Mouse (Mus musculus): ENCODE measurements around the gene Adgrf1. TPM values are rescaled to one million over a fixed set of nuclear protein-coding genes. Genes with fewer than 3 reads are reported as not detected.

Gene Adgrf1
- polyA plus RNA-seq, 1 experiment from 2014 or later = not detected

DNA sequence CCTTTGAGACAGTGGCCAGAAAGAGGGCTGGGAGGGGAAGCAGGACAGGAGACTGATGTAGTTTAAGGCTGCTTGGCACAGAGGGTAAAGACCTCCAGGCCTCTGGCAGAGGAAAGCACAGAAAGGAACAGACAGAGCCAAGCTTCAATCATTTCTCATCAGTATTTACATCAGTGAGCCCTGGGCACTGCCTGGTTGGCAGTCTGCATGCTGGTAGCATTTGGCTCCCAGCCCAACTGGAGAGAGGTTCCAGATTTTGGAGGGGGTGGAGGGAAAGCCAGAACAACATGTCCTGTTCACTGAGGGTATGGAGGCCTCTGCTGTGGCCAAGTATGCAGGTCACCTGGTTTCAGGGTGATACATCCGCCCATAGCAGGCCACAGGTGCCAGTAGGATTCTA, 12.4 kb upstream of the Adgrf1 start:
- Histone ChIP-seq H3K4me2 (ENCODE audit: low read depth, low read length) (no peak overlapping the region), H3K4me1 (ENCODE audit: control insufficient read depth, insufficient read depth, low read length) (no peaks in the 10 kb centered on the region; the same call in 1 of the 2 replicates), H3K27ac (replicated peaks; ENCODE audit: low read depth, low read length) (no peak overlapping the region), H3K9ac (replicated peaks; ENCODE audit: low read length) (no peak overlapping the region), H3K9me3 (replicated peaks; ENCODE audit: control insufficient read depth, low read length) (no peaks in the 10 kb centered on the region), H3K36me3 (replicated peaks; ENCODE audit: control insufficient read depth, insufficient read depth, low read depth, low read length) (no peaks in the 10 kb centered on the region), H3K4me3 (ENCODE audit: low read depth, low read length) (no peak overlapping the region), H3K27me3 (ENCODE audit: control insufficient read depth, insufficient read depth, low read length) (no peaks in the 10 kb centered on the region)
- DNase-seq (ENCODE audit: low spot score) (no peak), ATAC-seq (replicated peaks; ENCODE audit: insufficient number of reproducible peaks, low FRiP score, low TSS enrichment, low read depth) (no peak)
- WGBS = 100% methylated on average over 1 of the region's 1 CpGs

DNA sequence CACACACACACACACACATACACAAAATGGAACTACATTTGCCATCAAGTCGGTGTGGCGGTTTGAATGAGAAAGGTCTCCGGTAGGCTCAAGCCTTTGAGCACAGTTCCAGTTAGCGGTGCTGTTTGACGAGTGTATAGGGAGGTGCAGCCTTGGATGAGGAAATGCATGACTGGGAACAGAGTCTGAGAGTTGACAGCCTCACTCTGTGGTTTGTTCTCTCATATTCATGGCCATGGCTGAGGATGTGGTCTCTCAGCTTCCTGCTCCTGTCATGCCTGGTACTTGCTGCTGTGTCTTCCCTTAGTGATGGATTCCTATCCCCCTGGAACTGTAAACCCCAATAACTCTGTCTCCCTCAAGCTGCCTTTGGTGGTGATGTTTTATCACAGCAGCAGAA, 8.2 kb upstream of the Adgrf1 start:
- no peak overlapping the region for H3K27ac ChIP-seq (replicated peaks; ENCODE audit: low read depth, low read length)
- DNase-seq (ENCODE audit: low spot score) (no peak), ATAC-seq (replicated peaks; ENCODE audit: insufficient number of reproducible peaks, low FRiP score, low TSS enrichment, low read depth) (no peak)
- no peak overlapping the region for H3K4me2 ChIP-seq (ENCODE audit: low read depth, low read length)
- H3K4me3 ChIP-seq (ENCODE audit: low read depth, low read length) = no peak overlapping the region
- 92% methylated on average over 5 of the region's 5 CpGs for WGBS
- no peak overlapping the region for H3K9ac ChIP-seq (replicated peaks; ENCODE audit: low read length)
- H3K9me3 ChIP-seq (replicated peaks; ENCODE audit: control insufficient read depth, low read length) = no peaks in the 10 kb centered on the region
- H3K27me3 ChIP-seq (ENCODE audit: control insufficient read depth, insufficient read depth, low read length) = no peaks in the 10 kb centered on the region
- no peaks in the 10 kb centered on the region for H3K4me1 ChIP-seq (ENCODE audit: control insufficient read depth, insufficient read depth, low read length)
- no peaks in the 10 kb centered on the region for H3K36me3 ChIP-seq (replicated peaks; ENCODE audit: control insufficient read depth, insufficient read depth, low read depth, low read length)

DNA sequence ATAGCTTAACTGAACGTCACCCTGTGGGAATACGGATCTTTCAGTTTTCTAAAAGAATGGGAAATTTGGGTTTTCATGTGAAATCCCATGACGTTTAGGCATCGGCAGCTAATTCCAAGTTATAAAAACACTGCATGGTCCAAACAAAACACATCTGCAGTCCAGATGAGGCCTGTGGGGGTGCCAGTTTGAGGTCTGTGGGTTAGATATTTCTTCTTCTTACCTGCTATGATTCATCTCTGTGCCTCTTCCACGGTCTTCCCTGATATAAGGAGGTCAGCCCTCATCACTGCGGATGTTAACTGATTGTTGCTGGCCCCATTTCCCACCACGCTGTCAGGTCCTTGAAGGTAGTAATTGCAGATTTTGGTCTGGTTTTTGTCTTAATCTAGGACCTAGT, 5.4 kb upstream of the Adgrf1 start:
- H3K9me3 ChIP-seq (replicated peaks; ENCODE audit: control insufficient read depth, low read length) = no peaks in the 10 kb centered on the region
- no peaks in the 10 kb centered on the region for H3K36me3 ChIP-seq (replicated peaks; ENCODE audit: control insufficient read depth, insufficient read depth, low read depth, low read length)
- no peak for DNase-seq (ENCODE audit: low spot score)
- no peak overlapping the region for H3K9ac ChIP-seq (replicated peaks; ENCODE audit: low read length)
- H3K4me3 ChIP-seq (ENCODE audit: low read depth, low read length) = no peak overlapping the region
- no peaks in the 10 kb centered on the region for H3K27me3 ChIP-seq (ENCODE audit: control insufficient read depth, insufficient read depth, low read length)
- 56% methylated on average over 7 of the region's 7 CpGs for WGBS
- ATAC-seq (replicated peaks; ENCODE audit: insufficient number of reproducible peaks, low FRiP score, low TSS enrichment, low read depth) = 0 out of 2 replicates have a peak, but pooled peaks have one; percentile 32
- no peaks in the 10 kb centered on the region for H3K4me1 ChIP-seq (ENCODE audit: control insufficient read depth, insufficient read depth, low read length)
- no peak overlapping the region for H3K4me2 ChIP-seq (ENCODE audit: low read depth, low read length)
- H3K27ac ChIP-seq (replicated peaks; ENCODE audit: low read depth, low read length) = no peak overlapping the region

- no peak overlapping the region for H3K4me2 ChIP-seq (ENCODE audit: low read depth, low read length)
- no peak overlapping the region for H3K4me3 ChIP-seq (ENCODE audit: low read depth, low read length)
- ATAC-seq (replicated peaks; ENCODE audit: insufficient number of reproducible peaks, low FRiP score, low TSS enrichment, low read depth) = peak; percentile 66
- no peak overlapping the region for H3K9ac ChIP-seq (replicated peaks; ENCODE audit: low read length)
- peak; percentile 96 for DNase-seq (ENCODE audit: low spot score)
- H3K9me3 ChIP-seq (replicated peaks; ENCODE audit: control insufficient read depth, low read length) = no peaks in the 10 kb centered on the region
- H3K27ac ChIP-seq (replicated peaks; ENCODE audit: low read depth, low read length) = no peak overlapping the region
- H3K4me1 ChIP-seq (ENCODE audit: control insufficient read depth, insufficient read depth, low read length) = no peaks in the 10 kb centered on the region
- H3K27me3 ChIP-seq (ENCODE audit: control insufficient read depth, insufficient read depth, low read length) = no peaks in the 10 kb centered on the region
- no peaks in the 10 kb centered on the region for H3K36me3 ChIP-seq (replicated peaks; ENCODE audit: control insufficient read depth, insufficient read depth, low read depth, low read length)
- 26% methylated on average over 26 of the region's 26 CpGs for WGBS
Observed at GRCm38 (mm10) chr17:43265178-43265837, 4.8 kb upstream of the Adgrf1 start.

DNA sequence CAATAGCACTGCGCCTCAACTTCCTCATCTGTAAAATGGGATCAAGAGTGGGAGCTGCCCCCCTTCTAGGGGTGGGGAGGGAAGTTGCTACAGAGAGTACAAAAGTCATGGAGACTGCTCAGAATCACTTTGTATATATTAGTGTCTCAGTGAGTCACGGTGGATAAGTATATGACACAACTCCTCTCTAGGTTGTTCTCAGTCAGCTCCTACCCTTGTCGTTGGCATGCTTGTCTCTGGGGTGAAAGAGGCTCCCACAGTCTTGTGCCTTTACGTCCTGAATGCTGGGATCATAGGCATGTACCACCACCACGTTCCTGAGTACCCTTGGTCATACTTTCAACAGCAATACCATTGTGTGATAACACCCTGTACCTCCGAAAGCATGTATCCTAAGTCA, 4.2 kb upstream of the Adgrf1 start:
- no peak for DNase-seq (ENCODE audit: low spot score)
- ATAC-seq (replicated peaks; ENCODE audit: insufficient number of reproducible peaks, low FRiP score, low TSS enrichment, low read depth) = no peak
- no peak overlapping the region for H3K27ac ChIP-seq (replicated peaks; ENCODE audit: low read depth, low read length)
- no peaks in the 10 kb centered on the region for H3K36me3 ChIP-seq (replicated peaks; ENCODE audit: control insufficient read depth, insufficient read depth, low read depth, low read length)
- H3K9me3 ChIP-seq (replicated peaks; ENCODE audit: control insufficient read depth, low read length) = no peaks in the 10 kb centered on the region
- no peak overlapping the region for H3K9ac ChIP-seq (replicated peaks; ENCODE audit: low read length)
- no peaks in the 10 kb centered on the region for H3K4me1 ChIP-seq (ENCODE audit: control insufficient read depth, insufficient read depth, low read length)
- H3K4me3 ChIP-seq (ENCODE audit: low read depth, low read length) = no peak overlapping the region
- 89% methylated on average over 6 of the region's 6 CpGs for WGBS
- no peak overlapping the region for H3K4me2 ChIP-seq (ENCODE audit: low read depth, low read length)
- no peaks in the 10 kb centered on the region for H3K27me3 ChIP-seq (ENCODE audit: control insufficient read depth, insufficient read depth, low read length)

GRCm38 (mm10) chr17:43266636-43267035, 3.5 kb upstream of the Adgrf1 start:
- WGBS = 97% methylated on average over 2 of the region's 2 CpGs
- Histone ChIP-seq H3K4me2 (ENCODE audit: low read depth, low read length) (no peak overlapping the region), H3K27me3 (ENCODE audit: control insufficient read depth, insufficient read depth, low read length) (no peaks in the 10 kb centered on the region), H3K4me1 (ENCODE audit: control insufficient read depth, insufficient read depth, low read length) (no peaks in the 10 kb centered on the region), H3K27ac (replicated peaks; ENCODE audit: low read depth, low read length) (no peak overlapping the region), H3K36me3 (replicated peaks; ENCODE audit: control insufficient read depth, insufficient read depth, low read depth, low read length) (no peaks in the 10 kb centered on the region), H3K9ac (replicated peaks; ENCODE audit: low read length) (no peak overlapping the region), H3K9me3 (replicated peaks; ENCODE audit: control insufficient read depth, low read length) (no peaks in the 10 kb centered on the region), H3K4me3 (ENCODE audit: low read depth, low read length) (no peak overlapping the region)
- DNase-seq (ENCODE audit: low spot score) = no peak
- ATAC-seq (replicated peaks; ENCODE audit: insufficient number of reproducible peaks, low FRiP score, low TSS enrichment, low read depth) = no peak

DNA sequence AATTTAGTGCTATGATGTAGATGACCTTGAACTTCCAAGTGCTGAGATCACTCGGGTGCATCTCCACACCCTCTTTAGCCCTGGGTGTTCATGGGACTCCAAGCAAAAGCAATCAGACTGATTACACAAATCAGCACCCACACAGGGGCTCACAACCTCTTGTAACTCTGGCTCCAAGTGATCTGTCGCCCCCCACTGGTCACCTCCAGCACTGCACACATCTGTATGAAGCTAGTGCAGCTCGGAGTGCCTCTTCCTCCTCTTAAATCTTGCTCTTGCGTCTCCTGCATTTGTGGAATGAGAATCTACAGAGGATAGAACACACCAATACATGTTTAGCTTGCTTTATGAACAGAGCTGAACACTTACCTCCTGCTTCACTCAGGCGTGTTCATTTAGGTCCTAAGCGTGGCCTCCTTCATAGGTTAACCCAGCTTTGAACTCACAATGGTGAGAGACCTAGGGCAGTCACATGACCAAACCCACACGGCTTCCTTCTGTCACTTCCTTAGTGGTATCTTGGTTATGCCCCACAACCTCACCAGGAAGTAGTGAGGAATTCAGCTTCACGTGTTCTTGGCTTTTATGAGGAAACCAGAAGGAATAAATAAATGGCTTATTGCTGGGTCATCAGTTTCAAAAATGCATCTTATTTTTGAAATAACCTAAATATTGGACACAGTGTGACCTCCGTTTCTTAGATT, 2.9 kb upstream of the Adgrf1 start:
- Histone ChIP-seq H3K4me2 (ENCODE audit: low read depth, low read length) (no peak overlapping the region), H3K27ac (replicated peaks; ENCODE audit: low read depth, low read length) (no peak overlapping the region), H3K9me3 (replicated peaks; ENCODE audit: control insufficient read depth, low read length) (no peaks in the 10 kb centered on the region), H3K27me3 (ENCODE audit: control insufficient read depth, insufficient read depth, low read length) (no peaks in the 10 kb centered on the region), H3K4me1 (ENCODE audit: control insufficient read depth, insufficient read depth, low read length) (no peaks in the 10 kb centered on the region), H3K36me3 (replicated peaks; ENCODE audit: control insufficient read depth, insufficient read depth, low read depth, low read length) (no peaks in the 10 kb centered on the region), H3K4me3 (ENCODE audit: low read depth, low read length) (no peak overlapping the region), H3K9ac (replicated peaks; ENCODE audit: low read length) (no peak overlapping the region)
- ATAC-seq (replicated peaks; ENCODE audit: insufficient number of reproducible peaks, low FRiP score, low TSS enrichment, low read depth) (no peak), DNase-seq (ENCODE audit: low spot score) (no peak)
- WGBS = 88% methylated on average over 9 of the region's 9 CpGs

GRCm38 (mm10) chr17:43276220-43276619, 6.1 kb downstream of the Adgrf1 start:
- Histone ChIP-seq H3K4me3 (ENCODE audit: low read depth, low read length) (no peak overlapping the region), H3K9ac (replicated peaks; ENCODE audit: low read length) (no peak overlapping the region), H3K36me3 (replicated peaks; ENCODE audit: control insufficient read depth, insufficient read depth, low read depth, low read length) (no peaks in the 10 kb centered on the region), H3K27ac (replicated peaks; ENCODE audit: low read depth, low read length) (no peak overlapping the region), H3K4me1 (ENCODE audit: control insufficient read depth, insufficient read depth, low read length) (no peaks in the 10 kb centered on the region), H3K27me3 (ENCODE audit: control insufficient read depth, insufficient read depth, low read length) (no peaks in the 10 kb centered on the region), H3K4me2 (ENCODE audit: low read depth, low read length) (no peak overlapping the region), H3K9me3 (replicated peaks; ENCODE audit: control insufficient read depth, low read length) (no peaks in the 10 kb centered on the region)
- WGBS = 83% methylated on average over 6 of the region's 6 CpGs
- no peak for DNase-seq (ENCODE audit: low spot score)
- ATAC-seq (replicated peaks; ENCODE audit: insufficient number of reproducible peaks, low FRiP score, low TSS enrichment, low read depth) = no peak
